Mouse (Mus musculus) hindbrain, embryonic 10.5 days (tissue): ENCODE measurements around the gene Stoml2. TPM values are rescaled to one million over a fixed set of nuclear protein-coding genes. Genes with fewer than 3 reads are reported as not detected.

Experiments
- DNase-seq: peaks from one replicate; pipeline ENCODE4 v3.0.0-alpha.2; 2017; ENCODE audit warnings: low spot score
- H3K27ac ChIP-seq: fragments of 300-500 bp; sonication (generic); 2 replicates; pipeline ENCODE4 v1.5.1; 2016; ENCODE audit warnings: mild to moderate bottlenecking, moderate library complexity
- H3K27me3 ChIP-seq: fragments of 300-500 bp; sonication (generic); 2 replicates; pipeline ENCODE4 v1.6.1; 2016; ENCODE audit warnings: mild to moderate bottlenecking; ENCODE audit not compliant: poor library complexity, insufficient read depth, severe bottlenecking
- H3K36me3 ChIP-seq: fragments of 300-500 bp; sonication (generic); 2 replicates; pipeline ENCODE4 v1.6.1; 2016; ENCODE audit warnings: mild to moderate bottlenecking, moderate library complexity
- H3K4me1 ChIP-seq: fragments of 300-500 bp; sonication (generic); replicated peaks from 2 replicates; pipeline ENCODE4 v1.6.1; 2016; ENCODE audit warnings: mild to moderate bottlenecking
- H3K4me3 ChIP-seq: fragments of 300-500 bp; sonication (generic); 2 replicates; pipeline ENCODE4 v1.5.1; 2016; ENCODE audit warnings: mild to moderate bottlenecking, moderate library complexity
- H3K9me3 ChIP-seq: fragments of 300-500 bp; sonication (generic); 2 replicates; pipeline ENCODE4 v1.6.1; 2016; ENCODE audit warnings: mild to moderate bottlenecking, moderate library complexity
- WGBS: fragments of 180-500 bp; shearing (Covaris S2); methylation state at CpG from one replicate; pipeline ENCODE4 v1.1.7; 2016; 5-methylcytosine and 5-hydroxymethylcytosine counted together
- polyA plus RNA-seq: library from polyadenylated mRNA; unstranded; fragments of >200 nt; fragmentation: Nextera tagmentation; extraction: Ambion mirVana; gene quantifications from 2 replicates; pipeline ENCODE4 v1.2.1, GENCODE M21; 2016

The Stoml2 gene
- polyA plus RNA-seq, 1 experiment from 2014 or later: 404 TPM

DNA sequence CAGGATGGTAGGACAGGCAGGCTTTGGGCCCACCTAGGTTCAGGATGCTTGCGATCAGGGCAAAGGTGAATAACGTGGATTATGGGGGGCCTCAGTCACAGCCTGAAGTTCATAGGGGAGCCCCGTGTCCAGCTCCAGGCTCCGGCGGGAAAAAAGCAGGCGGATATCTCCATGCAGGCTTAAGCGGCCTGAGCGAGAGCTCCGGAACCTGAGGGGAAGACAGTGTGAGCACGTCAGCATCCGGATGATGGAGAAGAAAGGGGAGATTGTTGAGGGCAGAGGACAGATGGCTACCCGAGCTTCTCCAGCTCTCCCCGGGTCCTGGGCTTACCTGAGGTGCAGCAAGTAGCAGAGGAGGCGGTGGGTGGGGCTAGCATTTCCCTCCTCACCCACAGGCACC lies 2.0 kb upstream of the Stoml2 start:
- H3K27me3 ChIP-seq: no peaks in the 10 kb centered on the region

DNA sequence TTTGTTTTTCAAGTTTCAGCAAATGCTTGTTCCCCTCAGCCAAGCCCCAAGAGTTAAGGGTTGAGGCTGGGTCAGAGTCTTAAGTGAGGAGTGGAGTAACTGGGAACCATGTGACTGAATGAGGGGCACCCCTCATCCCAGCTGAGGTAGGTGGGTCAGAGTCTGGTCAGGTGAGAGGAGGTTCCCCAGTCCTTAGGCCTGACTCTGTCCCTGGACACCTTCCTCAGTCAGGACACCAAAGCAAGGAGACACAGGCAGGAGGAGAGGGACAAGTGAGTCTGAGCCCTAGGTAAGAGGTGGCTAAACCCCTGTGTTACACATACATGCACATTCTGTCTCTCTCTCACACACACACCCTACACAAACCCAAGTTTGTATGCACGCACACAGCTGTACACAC lies 991 bp upstream of the Stoml2 start:
- Histone ChIP-seq H3K36me3 (peaks cover 78% of the 10 kb centered on the region), H3K4me1 (peaks cover 35% of the 10 kb centered on the region), H3K4me3 (no peak overlapping the region), H3K27ac (peak overlapping the region; percentile 92), H3K27me3 (no peaks in the 10 kb centered on the region), H3K9me3 (no peaks in the 10 kb centered on the region)
- no peak for DNase-seq
- WGBS: 84% methylated on average over 1 of the region's 1 CpGs

More for the DNA sequence above, 2.0 kb upstream of the Stoml2 start:
- Histone ChIP-seq H3K4me3 (no peak overlapping the region), H3K36me3 (peaks cover 69% of the 10 kb centered on the region), H3K27ac (no peak overlapping the region), H3K9me3 (no peaks in the 10 kb centered on the region), H3K4me1 (peaks cover 42% of the 10 kb centered on the region)
- 88% methylated on average over 14 of the region's 14 CpGs for WGBS
- no peak for DNase-seq

DNA sequence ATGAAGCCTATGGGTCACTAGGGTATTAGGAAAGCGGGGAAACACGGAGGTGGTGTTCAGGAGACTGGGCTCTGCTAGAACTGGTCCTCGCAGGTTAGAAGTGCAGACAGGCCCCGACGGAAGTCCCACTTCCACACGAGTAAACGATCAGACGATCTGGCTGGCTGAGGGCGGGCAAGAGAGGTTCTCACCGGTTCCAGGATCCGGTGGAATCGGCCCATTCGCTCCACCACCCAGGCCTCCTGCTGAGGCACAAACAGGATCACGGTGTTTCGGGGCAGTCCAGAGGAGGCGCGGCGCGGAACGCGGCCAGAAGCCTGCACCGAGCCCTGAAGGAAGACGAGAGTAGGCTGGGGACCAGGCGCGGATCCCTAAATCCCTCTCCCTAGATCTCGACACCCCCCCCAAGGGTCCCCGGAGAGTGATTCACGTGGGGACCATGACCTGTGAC lies 705 bp downstream of the Stoml2 start:
- 2% methylated on average over 28 of the region's 28 CpGs for WGBS
- peaks cover 32% of the 10 kb centered on the region for H3K4me1 ChIP-seq
- no peaks in the 10 kb centered on the region for H3K9me3 ChIP-seq
- peak overlapping the region; percentile 92 for H3K27ac ChIP-seq
- H3K27me3 ChIP-seq: no peaks in the 10 kb centered on the region
- DNase-seq: no peak
- peaks cover 78% of the 10 kb centered on the region for H3K36me3 ChIP-seq
- H3K4me3 ChIP-seq: peak overlapping the region; percentile 86

- no peaks in the 10 kb centered on the region for H3K9me3 ChIP-seq
- DNase-seq: no peak
- H3K4me1 ChIP-seq: peaks cover 35% of the 10 kb centered on the region
- no peaks in the 10 kb centered on the region for H3K27me3 ChIP-seq
- WGBS: 86% methylated on average over 9 of the region's 9 CpGs
- peak overlapping the region; percentile 92 for H3K27ac ChIP-seq
- peaks cover 73% of the 10 kb centered on the region for H3K36me3 ChIP-seq
- peak overlapping the region; percentile 86 for H3K4me3 ChIP-seq
Observed at GRCm38 (mm10) chr4:43030352-43030751, 1.2 kb downstream of the Stoml2 start.

DNA sequence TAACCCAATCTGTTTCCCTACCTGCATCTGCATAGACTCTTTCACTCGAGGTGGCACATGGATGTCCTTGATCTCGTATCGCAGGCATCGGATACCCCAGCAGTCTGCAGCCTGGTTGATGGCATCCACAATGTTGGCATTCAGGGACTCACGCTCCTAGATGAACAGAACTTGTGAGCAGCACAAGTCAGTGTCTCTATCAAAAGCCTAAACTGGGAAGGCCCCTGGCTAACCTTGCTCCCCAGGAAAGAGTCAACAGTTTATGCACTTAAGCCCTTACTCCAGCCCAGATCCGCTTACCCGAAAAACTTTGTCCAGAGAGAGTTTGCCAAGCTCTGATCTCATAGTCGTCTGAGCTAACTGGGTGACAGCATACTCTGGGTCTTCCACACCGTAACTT lies 1.8 kb downstream of the Stoml2 start:
- no peaks in the 10 kb centered on the region for H3K27me3 ChIP-seq
- H3K27ac ChIP-seq: no peak overlapping the region
- WGBS: 96% methylated on average over 9 of the region's 9 CpGs
- peaks cover 67% of the 10 kb centered on the region for H3K36me3 ChIP-seq
- H3K4me3 ChIP-seq: peak overlapping the region; percentile 86
- H3K4me1 ChIP-seq: peaks cover 41% of the 10 kb centered on the region
- DNase-seq: no peak
- no peaks in the 10 kb centered on the region for H3K9me3 ChIP-seq

- no peaks in the 10 kb centered on the region for H3K9me3 ChIP-seq
- DNase-seq: no peak
- H3K4me3 ChIP-seq: no peak overlapping the region
- no peaks in the 10 kb centered on the region for H3K27me3 ChIP-seq
- 94% methylated on average over 7 of the region's 7 CpGs for WGBS
- H3K27ac ChIP-seq: no peak overlapping the region
- H3K4me1 ChIP-seq: peaks cover 47% of the 10 kb centered on the region
- peaks cover 64% of the 10 kb centered on the region for H3K36me3 ChIP-seq
Observed at GRCm38 (mm10) chr4:43029121-43029520, 2.4 kb downstream of the Stoml2 start.

DNA sequence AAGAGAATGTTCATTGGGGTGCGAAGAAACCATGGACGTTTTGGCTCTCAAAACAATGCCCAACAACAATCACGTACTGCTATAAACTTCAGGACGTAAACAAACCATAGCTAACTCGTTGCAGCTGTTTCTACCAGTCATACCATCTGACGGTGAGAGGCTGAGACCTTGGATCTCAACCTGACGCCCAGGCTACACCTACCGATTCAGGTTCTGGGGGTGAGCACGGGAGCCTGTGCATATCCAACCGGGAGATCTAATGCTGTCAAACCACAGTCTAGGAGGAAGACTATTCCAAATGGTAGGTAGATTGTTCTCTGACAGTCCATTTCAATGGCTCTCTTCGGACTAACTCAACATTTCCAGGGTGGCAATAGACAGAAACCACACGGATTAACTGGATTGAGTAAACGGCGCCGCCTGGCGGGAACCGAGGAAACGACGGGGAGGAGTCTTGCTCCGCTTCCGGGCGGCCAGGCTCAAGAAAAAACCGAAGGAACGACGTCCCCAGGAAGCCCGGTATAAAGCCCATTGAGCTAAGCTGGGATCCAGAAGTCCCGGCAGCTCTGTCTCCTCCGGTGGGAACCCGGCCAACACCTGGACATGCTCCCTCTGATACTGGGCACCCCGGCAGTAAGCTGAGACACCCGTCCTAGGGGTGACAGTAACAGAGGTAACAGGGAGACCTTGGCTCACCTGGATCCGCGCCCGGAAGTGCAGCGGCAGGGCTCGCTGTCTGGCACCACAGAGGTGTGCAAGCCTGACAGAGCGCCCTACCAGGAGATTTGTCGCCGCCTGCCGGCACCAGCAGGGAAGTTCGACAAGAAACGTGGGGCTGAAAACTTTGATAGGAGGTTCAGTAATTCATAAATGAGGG lies 6.2 kb downstream of the Stoml2 start, which contains the start of gene Pigo:
Gene Pigo (minus strand): TSS at position 736 of the 877 bp plus-strand sequence.
- H3K36me3 ChIP-seq: peaks cover 84% of the 10 kb centered on the region
- H3K9me3 ChIP-seq: no peaks in the 10 kb centered on the region
- WGBS: 10% methylated on average over 42 of the region's 42 CpGs
- peak; percentile 92 for DNase-seq
- peak within 1 kb of the TSS; percentile 65 for H3K4me3 ChIP-seq
- H3K27ac ChIP-seq: peak within 1 kb of the TSS; percentile 88
- H3K4me1 ChIP-seq: peaks cover 27% of the 10 kb centered on the region
- H3K27me3 ChIP-seq: no peaks in the 10 kb centered on the region

DNA sequence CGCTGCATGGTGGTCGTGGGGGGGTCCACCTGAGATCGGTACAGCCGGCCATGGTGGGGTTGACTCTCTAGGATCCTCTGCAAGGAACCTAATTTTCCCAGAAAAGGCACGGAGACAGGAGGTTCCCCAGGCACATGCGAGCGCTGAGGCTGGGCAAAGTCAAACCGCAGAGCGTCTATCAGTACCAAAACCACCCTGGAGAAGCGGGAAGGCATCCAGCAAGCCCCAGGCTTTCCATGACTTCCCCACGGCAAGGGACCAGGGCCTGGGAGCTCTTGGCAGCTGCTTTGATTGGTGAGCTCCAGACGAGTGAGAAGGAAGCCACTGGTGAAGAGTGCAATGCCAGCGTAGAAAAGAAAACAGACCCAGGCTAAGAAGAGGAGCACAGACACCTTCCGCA lies 6.8 kb downstream of the Stoml2 start:
- H3K27ac ChIP-seq: peak overlapping the region; percentile 88

DNA sequence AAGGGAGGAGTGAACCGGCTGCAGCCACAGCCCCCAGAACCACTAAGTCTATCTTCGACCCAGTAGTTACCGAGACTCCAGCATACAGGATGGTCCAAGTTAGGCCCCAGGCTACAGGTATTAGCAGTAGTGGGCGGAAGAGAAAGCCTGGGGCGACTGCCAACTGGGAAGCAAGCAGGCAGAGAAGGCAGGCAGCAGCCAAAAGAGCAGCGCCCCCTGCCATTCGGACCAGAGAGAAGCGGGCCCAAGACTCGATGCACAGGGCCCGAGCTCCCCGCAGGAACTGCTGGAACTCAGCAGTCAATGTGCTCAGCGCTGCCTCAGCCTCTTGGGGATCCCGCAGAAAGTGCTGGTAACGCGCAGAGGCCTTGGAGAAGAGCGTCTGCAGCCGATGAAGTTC lies 10.2 kb downstream of the Stoml2 start:
- H3K27me3 ChIP-seq: no peaks in the 10 kb centered on the region
- peaks cover 15% of the 10 kb centered on the region for H3K4me1 ChIP-seq
- H3K4me3 ChIP-seq: no peak overlapping the region
- 73% methylated on average over 17 of the region's 17 CpGs for WGBS
- peaks cover 82% of the 10 kb centered on the region for H3K36me3 ChIP-seq
- no peaks in the 10 kb centered on the region for H3K9me3 ChIP-seq
- H3K27ac ChIP-seq: no peak overlapping the region
- DNase-seq: no peak

More for the DNA sequence above, 6.8 kb downstream of the Stoml2 start:
- H3K4me3 ChIP-seq: peak overlapping the region; percentile 65
- no peak for DNase-seq
- no peaks in the 10 kb centered on the region for H3K9me3 ChIP-seq
- H3K36me3 ChIP-seq: peaks cover 85% of the 10 kb centered on the region
- H3K27me3 ChIP-seq: no peaks in the 10 kb centered on the region
- H3K4me1 ChIP-seq: peaks cover 20% of the 10 kb centered on the region
- WGBS: 86% methylated on average over 14 of the region's 14 CpGs

GRCm38 (mm10) chr4:43020876-43021275 lies 10.6 kb downstream of the Stoml2 start:
- no peak overlapping the region for H3K27ac ChIP-seq
- peaks cover 15% of the 10 kb centered on the region for H3K4me1 ChIP-seq
- no peaks in the 10 kb centered on the region for H3K9me3 ChIP-seq
- H3K27me3 ChIP-seq: no peaks in the 10 kb centered on the region
- WGBS: 82% methylated on average over 16 of the region's 16 CpGs
- no peak overlapping the region for H3K4me3 ChIP-seq
- no peak for DNase-seq
- H3K36me3 ChIP-seq: peaks cover 81% of the 10 kb centered on the region

DNA sequence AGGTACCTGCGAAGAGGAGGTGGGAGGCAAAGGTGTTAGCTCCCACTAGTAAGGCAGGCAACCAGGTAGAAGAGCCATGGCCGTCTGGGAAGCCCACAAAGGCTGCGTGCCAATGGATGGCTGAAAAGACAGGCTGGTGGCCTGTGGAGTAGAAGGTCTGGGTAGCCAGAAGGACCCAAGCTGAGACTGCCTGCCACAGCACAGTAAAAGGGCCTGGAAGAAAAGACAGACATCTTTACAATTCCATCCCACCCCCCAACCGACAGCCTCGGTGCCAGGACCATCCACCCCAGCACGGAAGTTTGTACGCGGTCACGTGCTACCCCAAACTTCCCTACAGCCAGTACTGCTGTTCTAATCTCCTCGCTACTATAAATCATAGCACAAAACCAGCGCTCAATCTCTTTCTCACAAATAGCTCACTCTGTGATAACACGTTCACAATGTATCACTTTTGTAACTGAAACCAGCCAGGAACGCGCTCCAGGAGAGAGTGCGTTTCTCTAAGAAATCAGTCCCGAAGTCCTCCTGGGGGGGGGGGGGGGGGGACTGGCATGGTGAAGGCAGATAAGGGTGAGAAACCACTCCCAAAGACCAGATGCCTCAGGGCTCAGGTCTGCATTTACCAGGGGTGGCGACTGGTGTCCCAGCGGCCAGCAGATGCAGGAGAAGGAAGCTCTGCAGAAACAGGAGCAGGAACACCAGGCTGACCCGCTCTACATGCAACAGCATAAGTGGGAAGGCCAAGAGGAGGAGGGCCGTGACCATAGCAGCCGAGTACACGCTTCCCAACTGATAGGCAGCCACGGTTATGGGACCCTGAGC lies 11.7 kb downstream of the Stoml2 start:
- peaks cover 7% of the 10 kb centered on the region for H3K4me1 ChIP-seq
- H3K4me3 ChIP-seq: no peak overlapping the region
- 91% methylated on average over 23 of the region's 23 CpGs for WGBS
- no peaks in the 10 kb centered on the region for H3K27me3 ChIP-seq
- H3K36me3 ChIP-seq: peaks cover 82% of the 10 kb centered on the region
- no peaks in the 10 kb centered on the region for H3K9me3 ChIP-seq
- H3K27ac ChIP-seq: no peak overlapping the region
- no peak for DNase-seq

DNA sequence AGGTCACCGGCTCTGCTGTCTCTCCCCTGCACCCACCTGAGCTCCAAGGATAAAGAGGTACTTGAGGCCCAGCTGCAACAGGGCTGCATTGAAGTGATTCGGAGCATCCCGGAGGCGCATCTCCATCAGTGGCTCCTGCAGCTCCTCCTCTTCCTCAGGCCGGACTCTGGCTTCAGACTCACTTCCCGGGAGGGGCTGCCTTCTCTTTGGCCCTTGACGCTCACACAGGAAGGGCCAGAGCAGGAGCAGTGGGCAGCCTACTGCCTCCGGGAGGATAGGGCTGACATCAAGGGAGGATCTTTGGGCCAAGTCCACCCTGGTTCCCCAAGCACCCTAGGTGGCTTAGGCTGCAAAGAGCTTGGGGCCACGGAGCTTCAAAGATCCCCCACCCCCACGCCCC lies 12.3 kb downstream of the Stoml2 start:
- no peaks in the 10 kb centered on the region; the same call in 1 of the 2 replicates for H3K4me1 ChIP-seq
- DNase-seq: no peak
- WGBS: 91% methylated on average over 10 of the region's 10 CpGs
- H3K36me3 ChIP-seq: peaks cover 79% of the 10 kb centered on the region
- no peak overlapping the region for H3K4me3 ChIP-seq
- H3K27ac ChIP-seq: no peak overlapping the region
- H3K9me3 ChIP-seq: no peaks in the 10 kb centered on the region
- H3K27me3 ChIP-seq: no peaks in the 10 kb centered on the region

DNA sequence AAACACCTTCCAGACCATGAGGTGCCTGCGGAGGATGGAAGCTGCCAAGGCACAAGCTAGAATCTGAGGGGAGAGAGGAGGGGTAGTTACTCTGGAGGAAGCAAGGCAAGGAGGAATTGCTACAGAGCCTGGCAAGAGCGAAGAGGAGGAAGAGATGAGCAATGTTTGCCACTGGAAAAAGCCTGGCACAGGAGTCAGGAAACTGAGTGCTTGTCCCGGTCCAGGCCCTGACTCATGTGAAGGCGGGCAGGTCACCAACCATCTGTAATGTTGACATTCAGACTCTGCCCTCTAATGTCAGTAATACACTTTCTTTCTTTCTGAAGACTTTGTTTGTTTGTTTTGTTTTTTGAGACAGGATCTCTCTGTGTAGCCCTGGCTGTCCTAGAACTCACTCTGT lies 13.4 kb downstream of the Stoml2 start:
- Histone ChIP-seq H3K4me3 (no peak overlapping the region), H3K9me3 (no peaks in the 10 kb centered on the region), H3K27ac (no peak overlapping the region), H3K27me3 (no peaks in the 10 kb centered on the region), H3K4me1 (peaks cover 6% of the 10 kb centered on the region; the same call in 1 of the 2 replicates), H3K36me3 (peaks cover 69% of the 10 kb centered on the region)
- no peak for DNase-seq
- 93% methylated on average over 4 of the region's 4 CpGs for WGBS
